Mouse (Mus musculus) thymus, adult 18-20 months (tissue): ENCODE measurements at regions not wholly inside any gene's neighbourhood (a gene's known extent, or its start where the extent isn't known, plus 50 kb on each side); places are given as distances from the start of the nearest gene placed in this dataset.

Source experiments
- DNase-seq, 2 experiments: peaks; one replicate each; pipeline ENCODE4 v3.0.0; 2022; ENCODE audit warnings: mixed read lengths in 2 of 2

GRCm38 (mm10) chr13:52017598-52018190 lies 171.2 kb downstream of the Gadd45g start:
- DNase-seq, result no peak

DNA sequence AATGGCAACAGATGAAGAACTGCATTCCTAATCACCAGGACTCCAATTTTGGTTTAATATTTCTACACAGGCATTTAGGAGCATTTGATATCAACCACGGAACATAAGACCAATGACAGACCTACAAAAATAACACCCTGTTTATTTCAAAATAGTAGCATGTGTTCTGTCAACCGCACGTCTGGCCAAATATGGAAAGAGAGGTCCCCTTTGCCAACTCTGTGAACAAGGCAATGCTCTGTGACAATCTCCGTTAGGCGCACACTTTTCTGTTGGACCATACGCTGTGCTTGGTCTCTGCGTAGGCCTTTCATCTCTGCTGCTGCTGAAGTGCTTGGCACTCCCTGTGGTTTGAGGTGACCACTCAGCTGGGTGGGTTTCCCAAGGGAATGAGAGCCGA lies 173.2 kb downstream of the Gadd45g start:
- no peak for DNase-seq

- no peak for DNase-seq
Measured at GRCm38 (mm10) chr13:52021150-52021549, 174.7 kb downstream of the Gadd45g start.

- no peak for DNase-seq
Measured at GRCm38 (mm10) chr13:52021828-52022227, 175.3 kb downstream of the Gadd45g start.

DNA sequence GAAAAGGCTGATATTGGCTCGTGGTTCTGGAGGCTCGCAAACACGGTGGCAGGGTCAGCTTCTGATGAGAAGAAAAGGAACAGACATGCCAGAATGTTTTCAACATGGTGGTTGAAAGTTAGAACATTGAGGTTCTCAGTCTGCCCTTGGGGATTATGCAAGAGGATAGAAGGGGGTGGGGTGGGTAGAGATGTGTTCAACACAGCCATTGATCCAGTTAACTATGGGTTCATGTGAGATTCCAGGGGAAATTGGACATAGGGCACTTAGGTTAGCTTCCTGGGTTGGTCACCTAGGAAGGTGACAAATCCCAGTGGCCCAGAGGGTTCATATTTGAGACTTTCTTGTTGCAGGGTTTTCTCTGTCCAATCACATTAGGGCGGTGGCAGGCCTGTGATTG lies 176.1 kb downstream of the Gadd45g start:
- no peak for DNase-seq

- DNase-seq, result no peak
Measured at GRCm38 (mm10) chr13:52024349-52024748, 177.9 kb downstream of the Gadd45g start.

GRCm38 (mm10) chr13:52024832-52025481 lies 178.5 kb downstream of the Gadd45g start:
- DNase-seq, result no peak

DNA sequence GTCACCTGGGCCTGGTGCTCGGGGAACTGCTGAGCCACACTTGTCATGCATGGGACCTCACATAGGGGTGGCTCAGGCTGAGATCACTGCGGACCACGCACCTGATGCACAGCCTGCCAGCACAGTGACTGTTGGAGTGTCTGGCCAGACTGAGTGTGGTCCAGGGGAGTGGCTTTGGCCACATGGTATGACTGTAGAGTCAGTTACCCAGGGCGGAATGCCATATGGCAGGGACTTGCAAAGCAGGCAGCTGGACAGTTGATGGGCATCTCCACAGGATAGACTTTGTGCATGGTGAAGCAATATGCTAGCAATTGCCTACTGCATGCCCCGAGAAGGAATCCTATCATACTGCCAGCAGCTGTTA lies 179.0 kb downstream of the Gadd45g start:
- no peak for DNase-seq

DNA sequence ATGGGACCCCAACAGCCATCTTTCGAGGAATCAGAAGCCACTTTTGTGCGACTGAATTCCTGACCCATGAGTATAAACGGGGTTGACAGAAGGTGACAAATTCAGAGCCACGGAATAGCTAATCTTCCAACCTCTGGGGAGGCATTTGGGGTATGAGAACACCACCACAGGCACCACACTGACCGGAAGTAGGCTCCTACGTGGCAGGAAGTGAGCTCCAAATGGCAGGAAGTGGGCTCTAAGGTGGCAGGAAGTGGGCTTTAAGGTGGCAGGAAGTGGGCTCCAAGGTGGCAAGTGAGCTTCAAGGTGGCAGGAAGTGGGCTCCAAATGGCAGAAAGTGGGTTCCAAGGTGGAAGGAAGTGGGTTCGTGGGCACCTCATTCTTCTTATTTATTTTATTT lies 179.8 kb downstream of the Gadd45g start:
- DNase-seq, result peak; percentile 27 to 57

- no peak for DNase-seq
Measured at GRCm38 (mm10) chr13:52029868-52030422, 183.5 kb downstream of the Gadd45g start.

DNA sequence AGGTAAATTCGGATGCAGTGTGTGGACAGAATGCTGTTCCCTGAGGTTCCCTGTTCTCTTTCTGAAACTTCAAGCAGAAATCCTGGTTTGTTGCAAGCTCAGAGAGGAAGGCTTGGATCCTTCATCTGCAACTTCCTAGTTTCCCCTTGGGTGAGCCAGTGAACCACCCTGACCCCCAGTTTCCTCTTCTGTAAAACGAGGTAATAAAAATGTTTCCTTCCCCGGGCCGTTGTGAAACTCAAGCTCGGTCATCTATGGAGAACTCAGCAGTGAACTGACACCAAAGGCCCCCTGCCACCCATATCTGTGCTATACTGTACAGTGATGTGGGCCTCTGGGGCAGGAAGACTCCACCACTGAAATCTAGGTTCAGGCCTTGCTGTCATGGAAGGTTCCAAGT lies 185.0 kb downstream of the Gadd45g start:
- DNase-seq, result no peak

DNA sequence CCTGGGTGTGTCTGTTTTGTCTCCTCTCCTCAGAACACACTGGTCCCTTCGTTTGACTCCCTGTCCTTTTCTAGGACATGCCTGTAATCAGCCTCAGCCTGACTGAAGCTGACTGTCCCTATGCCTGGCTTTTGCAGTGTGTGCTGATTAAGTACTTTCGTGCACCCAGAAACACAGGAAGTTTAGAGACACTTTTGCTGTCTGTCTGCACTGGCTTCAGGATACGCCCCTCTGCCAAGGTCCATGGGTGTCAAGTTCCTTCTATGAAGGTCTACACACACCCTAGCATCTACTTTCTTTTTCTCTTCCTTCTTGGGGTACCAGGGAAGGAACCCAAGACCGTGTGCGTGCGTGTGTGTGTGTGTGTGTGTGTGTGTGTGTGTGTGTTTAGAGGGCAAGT lies 189.3 kb downstream of the Gadd45g start:
- DNase-seq, result no peak

DNA sequence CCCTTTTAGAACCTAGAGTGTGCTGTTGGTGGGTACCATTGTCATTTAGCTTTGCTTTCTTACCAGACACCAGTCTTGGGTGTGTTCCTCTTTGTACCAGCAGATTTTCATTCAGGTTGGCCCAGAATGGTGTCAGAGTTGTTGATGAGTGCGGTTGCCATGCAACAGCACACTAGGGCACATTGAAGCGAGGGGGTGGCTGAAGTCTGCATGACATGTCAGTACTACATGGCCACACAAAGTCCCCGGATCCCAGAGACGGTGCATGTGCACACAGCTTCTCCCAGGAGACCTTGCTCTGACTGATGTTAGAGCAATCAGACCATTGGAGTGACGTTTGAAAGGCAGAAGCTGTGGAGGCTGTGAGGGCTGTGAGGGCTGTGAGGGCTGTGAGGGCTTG lies 189.9 kb downstream of the Gadd45g start:
- no peak for DNase-seq

DNA sequence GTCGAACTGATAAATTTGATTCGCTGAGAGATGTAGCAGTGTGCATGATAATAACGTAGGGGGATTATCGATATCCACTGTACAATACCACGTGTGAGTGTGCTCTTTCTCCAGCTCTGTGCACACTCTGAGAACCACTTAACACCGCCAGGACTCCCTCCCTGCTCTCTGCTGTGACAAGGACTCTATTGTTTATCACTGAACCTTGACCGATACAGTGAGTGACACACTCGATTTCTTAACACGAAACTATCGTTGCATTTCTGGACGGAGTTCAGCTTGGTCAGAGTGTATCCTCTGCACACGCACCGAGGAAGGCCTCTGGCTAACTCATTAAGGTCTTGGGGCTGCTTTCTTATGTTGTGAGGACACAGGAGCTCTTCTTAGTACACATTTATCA lies 190.7 kb downstream of the Gadd45g start:
- DNase-seq, result no peak

GRCm38 (mm10) chr13:52041467-52042421 lies 195.3 kb downstream of the Gadd45g start:
- no peak for DNase-seq

GRCm38 (mm10) chr13:52042867-52043266 lies 196.4 kb downstream of the Gadd45g start:
- no peak for DNase-seq

DNA sequence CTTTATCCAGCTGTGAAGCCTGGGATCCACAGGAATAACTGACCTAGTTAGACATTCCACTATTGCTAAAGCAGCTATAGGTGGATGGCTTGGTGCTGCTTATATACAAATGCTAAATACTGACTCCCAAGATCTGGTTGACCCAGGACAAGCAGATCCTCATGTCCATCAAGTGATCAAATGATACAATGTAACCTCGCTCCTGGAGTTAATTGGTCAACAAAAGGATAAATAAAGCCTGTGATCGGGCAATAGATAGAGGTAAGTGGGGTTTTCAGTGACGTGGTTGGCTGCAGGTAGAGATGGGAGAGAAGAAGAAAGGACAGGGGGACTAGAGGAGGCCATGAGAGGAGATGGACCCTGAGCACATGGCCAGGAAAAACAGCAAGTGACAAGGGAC lies 197.4 kb downstream of the Gadd45g start:
- no peak for DNase-seq

GRCm38 (mm10) chr13:52045349-52045748 lies 198.9 kb downstream of the Gadd45g start:
- DNase-seq, result no peak

- no peak for DNase-seq
Measured at GRCm38 (mm10) chr13:52046020-52046419, 199.5 kb downstream of the Gadd45g start.

DNA sequence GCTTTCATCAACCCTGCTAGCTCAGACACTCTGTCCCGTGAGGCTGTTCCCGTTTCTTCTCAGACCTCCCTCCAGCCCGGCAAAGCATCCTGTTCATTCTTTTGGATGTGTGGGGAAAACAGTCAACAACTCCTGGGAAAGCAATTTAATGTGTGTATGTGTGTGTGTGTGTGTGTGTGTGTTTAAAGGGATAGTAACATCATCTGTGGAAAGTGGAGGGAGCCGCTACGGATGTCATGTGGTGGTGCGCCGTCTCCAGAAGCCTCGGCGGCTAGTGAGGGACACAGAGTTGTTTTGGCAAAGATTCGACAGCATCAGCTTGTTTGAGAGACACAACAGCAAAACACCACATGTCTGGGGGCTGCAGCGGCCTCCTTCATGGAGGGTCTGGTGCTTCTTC lies 200.2 kb downstream of the Gadd45g start:
- DNase-seq, result no peak

DNA sequence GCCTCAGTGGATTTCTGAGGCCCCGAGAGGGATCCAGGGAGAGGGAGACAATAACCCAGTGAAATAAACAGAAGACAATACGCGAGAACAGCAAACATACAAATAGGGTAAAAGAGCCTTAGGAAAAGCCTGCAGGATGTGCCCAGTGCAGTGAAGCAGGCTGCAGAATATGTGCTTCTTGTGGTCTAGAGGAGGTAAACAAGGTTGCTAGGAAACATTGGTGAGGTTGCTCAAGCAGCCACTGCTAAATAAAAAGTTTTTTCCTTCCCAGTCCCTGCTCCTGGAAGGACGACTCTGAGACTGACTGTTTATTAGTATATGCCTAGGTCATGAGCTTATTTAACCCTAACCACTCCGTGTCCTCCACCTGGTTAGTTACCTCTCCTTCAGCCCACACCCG lies 201.5 kb downstream of the Gadd45g start:
- no peak for DNase-seq

DNA sequence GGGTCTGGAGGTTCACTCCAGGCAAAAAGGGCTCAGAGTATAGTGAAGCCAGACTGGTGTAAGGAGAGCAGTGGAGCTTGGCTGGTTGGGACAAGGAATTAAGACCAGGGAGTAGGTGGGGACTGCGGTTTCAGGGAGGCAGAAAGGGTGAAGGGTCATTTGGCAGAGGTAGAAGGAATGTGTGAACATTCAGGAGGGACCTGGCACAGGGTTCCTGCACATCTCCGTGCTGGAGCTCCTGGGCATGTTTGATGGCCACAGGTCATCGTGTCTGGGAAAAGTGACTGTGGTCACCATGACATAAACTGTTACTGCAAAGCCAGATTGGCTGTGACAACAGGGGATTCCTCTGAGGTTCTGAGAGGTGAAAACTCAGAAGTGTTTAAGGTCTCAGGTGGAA lies 202.3 kb downstream of the Gadd45g start:
- no peak for DNase-seq

GRCm38 (mm10) chr13:52049249-52049648 lies 202.8 kb downstream of the Gadd45g start:
- DNase-seq, result no peak

DNA sequence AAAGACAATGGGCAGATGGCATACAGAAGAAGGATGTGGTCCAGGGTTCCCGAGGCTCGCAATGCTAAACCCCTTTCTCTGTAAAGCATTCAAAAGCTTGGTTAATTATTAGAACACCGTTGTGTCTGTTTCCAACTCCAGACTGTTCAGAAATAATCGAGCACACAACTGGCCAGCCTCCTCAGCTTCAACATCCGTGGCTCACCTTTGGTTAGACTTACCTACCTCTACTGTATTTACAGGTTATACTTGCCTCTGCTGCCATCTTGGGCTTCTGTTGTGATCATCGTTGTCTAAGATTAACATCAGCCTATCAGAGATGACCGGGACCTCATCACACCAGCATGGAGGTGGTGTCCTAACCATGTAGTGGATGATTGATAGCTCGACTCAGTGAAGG lies 209.3 kb downstream of the Gadd45g start:
- no peak for DNase-seq
